Mouse (Mus musculus): ENCODE results near the gene Nrxn2.

Gene Nrxn2

GRCm38 (mm10) chr19:6507393-6507792, 88.9 kb downstream of the Nrxn2 start:
- H3K9me3 ChIP-seq (ENCODE audit: low read length) = no peaks in the 10 kb centered on the region
- H3K27me3 ChIP-seq (ENCODE audit: insufficient read depth, low read length) = peaks cover 66% of the 10 kb centered on the region
- TF ChIP-seq POU5F1 (IDR thresholded peaks at IDR 0.05; ENCODE audit: borderline replicate concordance, low read length) (no peak), NANOG (IDR thresholded peaks at IDR 0.05; ENCODE audit: borderline replicate concordance, low read length) (no peak), CTCF (conservative IDR thresholded peaks at IDR 0.05; ENCODE audit: low read length) (no peak)

GRCm38 (mm10) chr19:6509881-6510280, 91.3 kb downstream of the Nrxn2 start:
- no peak for TF ChIP-seq CTCF (conservative IDR thresholded peaks at IDR 0.05; ENCODE audit: low read length)
- TF ChIP-seq NANOG (IDR thresholded peaks at IDR 0.05; ENCODE audit: borderline replicate concordance, low read length) = no peak
- TF ChIP-seq POU5F1 (IDR thresholded peaks at IDR 0.05; ENCODE audit: borderline replicate concordance, low read length) = no peak
- Histone ChIP-seq H3K9me3 (ENCODE audit: low read length) (no peaks in the 10 kb centered on the region), H3K36me3 (ENCODE audit: insufficient read depth, low read length) (peaks cover 22% of the 10 kb centered on the region; the same call in 1 of the 2 replicates), H3K27me3 (ENCODE audit: insufficient read depth, low read length) (peaks cover 41% of the 10 kb centered on the region), H3K4me3 (replicated peaks; ENCODE audit: low read length) (no peak overlapping the region), H3K4me1 (replicated peaks; ENCODE audit: low read depth, low read length) (peaks cover 88% of the 10 kb centered on the region)

More at GRCm38 (mm10) chr19:6507393-6507792, 88.9 kb downstream of the Nrxn2 start:
- Histone ChIP-seq H3K36me3 (ENCODE audit: insufficient read depth, low read length) (peaks cover 20% of the 10 kb centered on the region; the same call in 1 of the 2 replicates), H3K4me3 (replicated peaks; ENCODE audit: low read length) (0 out of 2 replicates have a peak overlapping the region, but pooled peaks have one; percentile 37), H3K4me1 (replicated peaks; ENCODE audit: low read depth, low read length) (peaks cover 87% of the 10 kb centered on the region)

GRCm38 (mm10) chr19:6510546-6510945, 92.0 kb downstream of the Nrxn2 start:
- peaks cover 35% of the 10 kb centered on the region for H3K27me3 ChIP-seq (ENCODE audit: insufficient read depth, low read length)
- H3K9me3 ChIP-seq (ENCODE audit: low read length) = no peaks in the 10 kb centered on the region
- no peak overlapping the region for H3K4me3 ChIP-seq (replicated peaks; ENCODE audit: low read length)
- TF ChIP-seq POU5F1 (IDR thresholded peaks at IDR 0.05; ENCODE audit: borderline replicate concordance, low read length) = no peak
- TF ChIP-seq CTCF (conservative IDR thresholded peaks at IDR 0.05; ENCODE audit: low read length) = no peak
- TF ChIP-seq NANOG (IDR thresholded peaks at IDR 0.05; ENCODE audit: borderline replicate concordance, low read length) = no peak
- H3K36me3 ChIP-seq (ENCODE audit: insufficient read depth, low read length) = peaks cover 22% of the 10 kb centered on the region; the same call in 1 of the 2 replicates
- peaks cover 88% of the 10 kb centered on the region for H3K4me1 ChIP-seq (replicated peaks; ENCODE audit: low read depth, low read length)

GRCm38 (mm10) chr19:6513389-6514139, 95.0 kb downstream of the Nrxn2 start:
- Histone ChIP-seq H3K9me3 (ENCODE audit: low read length) (no peaks in the 10 kb centered on the region), H3K4me3 (replicated peaks; ENCODE audit: low read length) (peak overlapping the region; percentile 75), H3K36me3 (ENCODE audit: insufficient read depth, low read length) (peaks cover 22% of the 10 kb centered on the region; the same call in 1 of the 2 replicates)

GRCm38 (mm10) chr19:6514940-6515339, 96.4 kb downstream of the Nrxn2 start:
- Histone ChIP-seq H3K4me3 (replicated peaks; ENCODE audit: low read length) (peak overlapping the region; percentile 75), H3K9me3 (ENCODE audit: low read length) (no peaks in the 10 kb centered on the region), H3K27me3 (ENCODE audit: insufficient read depth, low read length) (0 out of 2 replicates have a peak, but pooled peaks cover 2% of the 10 kb centered on the region), H3K4me1 (replicated peaks; ENCODE audit: low read depth, low read length) (peaks cover 97% of the 10 kb centered on the region), H3K36me3 (ENCODE audit: insufficient read depth, low read length) (peaks cover 18% of the 10 kb centered on the region; the same call in 1 of the 2 replicates)
- no peak for TF ChIP-seq POU5F1 (IDR thresholded peaks at IDR 0.05; ENCODE audit: borderline replicate concordance, low read length)
- TF ChIP-seq CTCF (conservative IDR thresholded peaks at IDR 0.05; ENCODE audit: low read length) = no peak
- no peak for TF ChIP-seq NANOG (IDR thresholded peaks at IDR 0.05; ENCODE audit: borderline replicate concordance, low read length)

More at GRCm38 (mm10) chr19:6513389-6514139, 95.0 kb downstream of the Nrxn2 start:
- no peak for TF ChIP-seq POU5F1 (IDR thresholded peaks at IDR 0.05; ENCODE audit: borderline replicate concordance, low read length)
- TF ChIP-seq CTCF (conservative IDR thresholded peaks at IDR 0.05; ENCODE audit: low read length) = no peak
- no peak for TF ChIP-seq NANOG (IDR thresholded peaks at IDR 0.05; ENCODE audit: borderline replicate concordance, low read length)
- Histone ChIP-seq H3K4me1 (replicated peaks; ENCODE audit: low read depth, low read length) (peaks cover 89% of the 10 kb centered on the region), H3K27me3 (ENCODE audit: insufficient read depth, low read length) (0 out of 2 replicates have a peak, but pooled peaks cover 6% of the 10 kb centered on the region)

GRCm38 (mm10) chr19:6515448-6515847, 96.9 kb downstream of the Nrxn2 start:
- H3K36me3 ChIP-seq (ENCODE audit: insufficient read depth, low read length) = peaks cover 18% of the 10 kb centered on the region; the same call in 1 of the 2 replicates
- H3K9me3 ChIP-seq (ENCODE audit: low read length) = no peaks in the 10 kb centered on the region
- peaks cover 93% of the 10 kb centered on the region for H3K4me1 ChIP-seq (replicated peaks; ENCODE audit: low read depth, low read length)
- peak overlapping the region; percentile 75 for H3K4me3 ChIP-seq (replicated peaks; ENCODE audit: low read length)
- H3K27me3 ChIP-seq (ENCODE audit: insufficient read depth, low read length) = 0 out of 2 replicates have a peak, but pooled peaks cover 2% of the 10 kb centered on the region
- no peak for TF ChIP-seq POU5F1 (IDR thresholded peaks at IDR 0.05; ENCODE audit: borderline replicate concordance, low read length)
- no peak for TF ChIP-seq NANOG (IDR thresholded peaks at IDR 0.05; ENCODE audit: borderline replicate concordance, low read length)
- no peak for TF ChIP-seq CTCF (conservative IDR thresholded peaks at IDR 0.05; ENCODE audit: low read length)

- Histone ChIP-seq H3K27me3 (ENCODE audit: insufficient read depth, low read length) (0 out of 2 replicates have a peak, but pooled peaks cover under 1% of the 10 kb centered on the region), H3K9me3 (ENCODE audit: low read length) (no peaks in the 10 kb centered on the region), H3K36me3 (ENCODE audit: insufficient read depth, low read length) (peaks cover 14% of the 10 kb centered on the region; the same call in 1 of the 2 replicates), H3K4me1 (replicated peaks; ENCODE audit: low read depth, low read length) (peaks cover 86% of the 10 kb centered on the region), H3K4me3 (replicated peaks; ENCODE audit: low read length) (peak overlapping the region; percentile 75)
- TF ChIP-seq POU5F1 (IDR thresholded peaks at IDR 0.05; ENCODE audit: borderline replicate concordance, low read length) = no peak
- TF ChIP-seq NANOG (IDR thresholded peaks at IDR 0.05; ENCODE audit: borderline replicate concordance, low read length) = no peak
- TF ChIP-seq CTCF (conservative IDR thresholded peaks at IDR 0.05; ENCODE audit: low read length) = no peak
Measured at GRCm38 (mm10) chr19:6516153-6516552, 97.6 kb downstream of the Nrxn2 start.

- TF ChIP-seq POU5F1 (IDR thresholded peaks at IDR 0.05; ENCODE audit: borderline replicate concordance, low read length) = no peak
- TF ChIP-seq CTCF (conservative IDR thresholded peaks at IDR 0.05; ENCODE audit: low read length) = no peak
- no peak for TF ChIP-seq NANOG (IDR thresholded peaks at IDR 0.05; ENCODE audit: borderline replicate concordance, low read length)
- H3K27me3 ChIP-seq (ENCODE audit: insufficient read depth, low read length) = no peaks in the 10 kb centered on the region
- H3K36me3 ChIP-seq (ENCODE audit: insufficient read depth, low read length) = no peaks in the 10 kb centered on the region; the same call in 1 of the 2 replicates
- H3K4me3 ChIP-seq (replicated peaks; ENCODE audit: low read length) = 0 out of 2 replicates have a peak overlapping the region, but pooled peaks have one; percentile 4
- H3K9me3 ChIP-seq (ENCODE audit: low read length) = no peaks in the 10 kb centered on the region
- peaks cover 69% of the 10 kb centered on the region for H3K4me1 ChIP-seq (replicated peaks; ENCODE audit: low read depth, low read length)
Measured at GRCm38 (mm10) chr19:6518601-6519000, 100.1 kb downstream of the Nrxn2 start.

Data from E14TG2a.4 (cell line).